Mouse (Mus musculus): ENCODE measurements around the gene Oas1h. TPM values are rescaled to one million over a fixed set of nuclear protein-coding genes. Genes with fewer than 3 reads are reported as not detected.
"Not testable (repeated sequence)": the region's sequence is repeated elsewhere in the genome, so short reads cannot be mapped to it uniquely, and the experiment has no call there.

Gene Oas1h
- polyA plus RNA-seq (2012; rRNA removed) = not detected in 2 replicates

- no peak for DNase-seq (ENCODE audit: extremely low spot score in 1 of 2, low spot score in 1 of 2)
Measured at GRCm38 (mm10) chr5:120861121-120861520, at the start of gene Oas1h. Gene Oas1h (plus strand): TSS chr5:120861421.

GRCm38 (mm10) chr5:120811951-120812819, 49.0 kb upstream of the Oas1h start, which contains the start of gene Oas1c:
Gene Oas1c (minus strand): TSS chr5:120812514.
- peak; percentile 75 to 86 for DNase-seq (ENCODE audit: extremely low spot score in 1 of 2, low spot score in 1 of 2)

- DNase-seq (ENCODE audit: extremely low spot score in 1 of 2, low spot score in 1 of 2) = no peak
Measured at GRCm38 (mm10) chr5:120813023-120813422, 48.2 kb upstream of the Oas1h start.

GRCm38 (mm10) chr5:120815949-120816348, 45.3 kb upstream of the Oas1h start:
- DNase-seq (ENCODE audit: extremely low spot score in 1 of 2, low spot score in 1 of 2) = no peak

DNA sequence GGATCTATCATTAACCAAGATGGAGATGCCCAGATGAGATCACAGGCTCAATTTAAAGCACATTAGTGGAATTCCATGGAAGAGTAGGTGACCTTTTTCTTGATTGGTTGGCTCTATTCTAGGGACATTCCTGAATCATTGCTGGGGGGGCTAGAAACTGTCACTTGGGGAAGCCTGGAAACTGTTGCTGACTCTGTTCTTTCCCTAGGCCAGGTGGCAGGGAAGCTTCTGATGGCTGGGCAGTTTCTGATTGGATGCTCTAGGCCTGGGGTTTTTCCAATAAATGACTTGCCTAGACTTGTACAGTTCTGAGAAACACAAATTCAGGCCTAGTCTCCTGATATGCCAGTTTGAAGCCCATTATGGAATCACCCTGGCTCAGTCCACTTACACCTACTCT, 42.2 kb upstream of the Oas1h start:
- DNase-seq (ENCODE audit: extremely low spot score in 1 of 2, low spot score in 1 of 2) = no peak

- no peak for DNase-seq (ENCODE audit: extremely low spot score in 1 of 2, low spot score in 1 of 2)
Measured at GRCm38 (mm10) chr5:120831031-120831430, 30.2 kb upstream of the Oas1h start.

- DNase-seq (ENCODE audit: extremely low spot score in 1 of 2, low spot score in 1 of 2) = no peak
Measured at GRCm38 (mm10) chr5:120833335-120834280, 27.6 kb upstream of the Oas1h start.

GRCm38 (mm10) chr5:120836731-120837585, 24.3 kb upstream of the Oas1h start:
- DNase-seq (ENCODE audit: extremely low spot score in 1 of 2, low spot score in 1 of 2) = peak in 1 of 2 experiments; percentile 64

- DNase-seq (ENCODE audit: extremely low spot score in 1 of 2, low spot score in 1 of 2) = no peak
Measured at GRCm38 (mm10) chr5:120844713-120845112, 16.5 kb upstream of the Oas1h start.

DNA sequence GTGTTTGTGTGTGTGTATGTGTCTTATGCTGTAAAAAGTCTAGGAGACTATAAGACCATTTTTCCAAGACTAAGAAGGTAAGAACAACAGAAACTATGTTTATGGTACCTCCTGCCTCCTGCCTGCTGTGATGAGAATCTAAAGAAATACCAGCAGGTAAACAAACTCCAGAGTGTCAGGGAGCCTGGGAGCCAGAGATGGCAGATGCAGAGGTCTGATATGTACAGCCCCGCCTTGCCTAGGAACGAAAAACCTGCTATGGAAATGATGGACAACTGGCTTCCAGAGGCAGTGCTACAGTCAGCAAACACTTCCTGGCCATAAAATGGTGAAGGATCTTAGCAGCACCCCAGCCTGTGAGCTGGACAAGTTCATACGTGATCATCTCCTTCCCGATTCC, 14.2 kb upstream of the Oas1h start, which contains the start of gene Oas1f:
Gene Oas1f, plus strand, starts transcription at position 301 of the 400 bp plus-strand sequence.
- DNase-seq (ENCODE audit: extremely low spot score in 1 of 2, low spot score in 1 of 2) = no peak

GRCm38 (mm10) chr5:120849601-120850136, 11.6 kb upstream of the Oas1h start:
- DNase-seq (ENCODE audit: extremely low spot score in 1 of 2, low spot score in 1 of 2) = peak in 1 of 2 experiments; percentile 53

- peak; percentile 5 to 30 for DNase-seq (ENCODE audit: extremely low spot score in 1 of 2, low spot score in 1 of 2)
Measured at GRCm38 (mm10) chr5:120859241-120859640, 2.0 kb upstream of the Oas1h start.

DNA sequence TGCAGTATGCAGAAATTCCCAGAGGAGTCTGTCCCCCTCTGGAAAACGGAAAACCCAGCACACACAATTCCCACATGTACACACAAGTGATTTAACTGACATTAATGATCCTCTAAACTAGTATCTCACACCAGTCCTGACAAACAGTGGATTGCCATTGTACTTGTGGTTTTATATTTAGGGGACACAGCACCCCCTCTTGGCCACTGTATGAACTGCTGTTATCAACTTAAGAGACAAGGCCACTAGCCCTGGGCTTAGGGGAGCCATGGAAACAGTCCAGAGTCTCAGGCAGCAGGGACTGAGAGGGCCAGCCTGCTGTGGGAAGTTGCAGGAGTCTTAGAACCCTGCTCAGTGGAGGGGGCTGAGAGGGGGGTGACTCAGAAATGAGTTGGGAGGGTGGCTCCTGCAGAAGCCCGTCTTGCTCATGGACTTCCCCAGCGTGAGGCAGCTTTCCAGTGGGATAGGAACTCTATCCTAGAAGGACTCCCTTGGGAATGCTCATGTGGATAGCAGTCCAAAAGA, 4.2 kb downstream of the Oas1h start:
- DNase-seq (ENCODE audit: extremely low spot score in 1 of 2, low spot score in 1 of 2) = peak in 1 of 2 experiments; percentile 14

- DNase-seq (ENCODE audit: extremely low spot score in 1 of 2, low spot score in 1 of 2) = no peak
Measured at GRCm38 (mm10) chr5:120869436-120870015, 8.3 kb downstream of the Oas1h start.

GRCm38 (mm10) chr5:120870081-120870480, 8.9 kb downstream of the Oas1h start:
- no peak for DNase-seq (ENCODE audit: extremely low spot score in 1 of 2, low spot score in 1 of 2)

DNA sequence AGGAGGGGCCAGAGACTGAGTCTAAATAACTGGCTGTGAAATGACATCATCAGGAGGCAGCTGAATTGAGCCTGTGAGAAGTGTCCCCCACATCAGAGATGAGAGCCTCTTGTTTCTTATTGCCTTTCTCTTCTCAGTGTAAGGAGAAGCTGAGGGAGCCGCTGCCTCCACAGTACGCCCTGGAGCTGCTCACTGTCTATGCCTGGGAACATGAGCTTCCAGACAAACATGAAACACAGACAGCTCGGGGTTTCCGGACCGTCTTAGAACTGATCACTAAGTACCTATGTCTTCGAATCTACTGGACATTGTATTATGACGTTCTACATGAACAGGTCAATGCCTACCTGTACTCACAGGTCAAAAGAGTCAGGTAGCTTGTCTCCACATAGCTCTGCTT, 9.6 kb downstream of the Oas1h start:
- DNase-seq (ENCODE audit: extremely low spot score in 1 of 2, low spot score in 1 of 2) = peak in 1 of 2 experiments; percentile 13

DNA sequence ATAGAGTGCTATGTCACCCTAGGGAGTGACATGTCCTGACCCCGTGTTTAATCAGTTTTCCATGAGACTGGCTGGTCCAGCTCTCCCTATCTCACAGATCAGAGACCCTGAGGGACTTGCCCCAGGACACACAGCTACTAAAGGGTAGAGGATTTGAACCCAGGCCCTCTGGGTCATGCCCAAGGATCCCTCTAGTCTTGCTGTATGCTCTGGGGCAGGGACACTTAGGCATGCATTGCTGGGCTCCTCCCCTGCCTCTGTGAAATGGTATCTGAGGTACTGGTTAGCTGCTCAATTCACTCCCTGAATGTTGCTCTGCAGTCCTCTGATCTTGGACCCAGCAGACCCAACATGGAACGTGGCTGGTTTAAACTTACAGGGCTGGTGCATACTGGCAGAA, 10.2 kb downstream of the Oas1h start:
- no peak for DNase-seq (ENCODE audit: extremely low spot score in 1 of 2, low spot score in 1 of 2)

GRCm38 (mm10) chr5:120876839-120877238, 15.6 kb downstream of the Oas1h start:
- not testable (repeated sequence) for DNase-seq (ENCODE audit: extremely low spot score in 1 of 2, low spot score in 1 of 2)

- not testable (repeated sequence) for DNase-seq (ENCODE audit: extremely low spot score in 1 of 2, low spot score in 1 of 2)
Measured at GRCm38 (mm10) chr5:120877407-120877806, 16.2 kb downstream of the Oas1h start.
